Mouse (Mus musculus) retina, postnatal 7 days (tissue): Measurements from ENCODE around the gene Mlx.

ENCODE experiments used
- DNase-seq: peaks from one replicate; pipeline ENCODE4 v3.0.0-alpha.2; 2012; ENCODE audit warnings: low read depth, low spot score

The Mlx gene

GRCm38 (mm10) chr11:101065002-101065401 is 22.1 kb upstream of the Mlx start:
- DNase-seq, result no peak

DNA sequence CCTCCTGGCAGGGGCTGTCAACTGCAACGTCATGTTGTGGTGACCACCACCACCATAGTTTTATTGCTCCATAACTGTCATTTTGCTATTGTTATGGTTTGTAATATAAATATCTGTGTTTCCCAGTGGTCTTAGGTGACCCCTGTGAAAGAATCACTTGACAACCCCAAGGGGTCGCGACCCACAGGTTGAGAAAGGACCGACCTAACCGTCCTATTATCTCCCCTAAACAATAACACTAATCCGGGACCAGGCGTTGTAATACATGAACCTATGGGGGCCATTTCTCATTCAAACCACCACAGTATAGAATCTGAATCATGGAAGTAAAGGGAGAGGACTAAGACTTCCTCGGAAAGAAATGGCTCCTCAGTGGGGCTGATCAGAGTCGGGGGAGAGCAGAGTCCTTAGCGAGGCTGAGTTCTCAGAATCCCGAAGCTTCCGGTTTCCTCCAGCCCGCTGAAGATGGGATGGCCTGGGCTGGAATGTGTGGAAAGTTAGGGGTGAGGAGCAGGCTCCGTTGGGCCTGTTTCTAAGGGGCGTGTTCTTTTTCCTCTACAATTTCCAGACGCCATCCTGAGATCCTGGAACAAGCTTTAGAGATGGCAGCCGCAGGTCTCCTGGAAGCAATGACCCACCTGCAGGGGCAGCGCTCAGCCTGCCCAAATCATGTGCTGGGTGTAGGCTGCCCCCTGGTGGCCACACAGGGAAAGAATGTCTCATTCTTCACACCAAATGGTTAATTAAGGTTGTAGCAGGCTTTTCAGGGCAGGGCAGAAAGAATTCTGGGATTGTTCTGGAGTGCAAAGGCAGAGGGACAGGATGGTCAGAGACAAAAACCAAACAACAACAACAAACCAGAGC is 20.3 kb upstream of the Mlx start:
- DNase-seq, result peak; percentile 61

GRCm38 (mm10) chr11:101069391-101070188 is 17.5 kb upstream of the Mlx start, which contains the start of gene Naglu:
Gene Naglu (plus strand): TSS chr11:101070012.
- DNase-seq, result peak; percentile 84

- no peak for DNase-seq
These were observed 16.9 kb upstream of the Mlx start for GRCm38 (mm10) chr11:101070189-101070527.

DNA sequence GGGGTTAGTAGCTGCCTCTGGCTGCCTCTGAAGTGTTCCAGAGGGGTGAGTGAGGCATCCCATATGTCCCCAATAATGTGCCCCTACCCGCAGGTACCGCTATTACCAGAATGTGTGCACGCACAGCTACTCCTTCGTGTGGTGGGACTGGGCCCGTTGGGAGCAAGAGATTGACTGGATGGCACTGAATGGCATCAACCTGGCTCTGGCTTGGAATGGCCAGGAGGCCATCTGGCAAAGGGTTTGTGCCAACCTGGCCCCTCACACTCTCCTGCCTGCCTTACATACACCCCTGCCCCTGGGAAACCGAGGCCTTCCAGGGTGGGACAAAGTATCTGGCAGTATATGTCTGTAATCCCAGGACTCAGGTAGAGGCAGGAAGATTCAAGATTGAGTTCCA is 16.1 kb upstream of the Mlx start:
- DNase-seq, result no peak

- DNase-seq, result no peak
These were observed 15.2 kb upstream of the Mlx start for GRCm38 (mm10) chr11:101071810-101072428.

DNA sequence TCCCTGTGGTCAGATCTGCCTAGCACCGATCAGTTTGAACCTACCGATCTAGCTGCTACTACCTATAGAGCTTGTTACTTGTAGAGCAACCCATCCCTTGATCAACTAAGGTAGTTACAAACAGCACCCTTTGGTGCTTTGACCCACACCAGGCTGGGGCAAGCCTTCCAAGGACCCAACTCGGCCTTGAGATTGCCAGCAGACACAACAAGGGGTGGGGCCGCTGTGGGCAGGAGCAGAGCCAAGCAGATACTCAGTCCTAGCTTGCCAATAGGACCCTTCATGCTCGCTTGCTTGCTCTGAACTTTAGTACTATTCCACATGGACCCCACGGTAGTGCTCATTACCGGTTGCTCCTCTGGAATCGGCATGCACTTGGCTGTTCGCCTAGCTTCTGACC is 9.0 kb upstream of the Mlx start, which contains the start of gene Hsd17b1:
TSS of gene Hsd17b1 (plus strand) at position 291 of the 400 bp plus-strand sequence.
- no peak for DNase-seq

DNA sequence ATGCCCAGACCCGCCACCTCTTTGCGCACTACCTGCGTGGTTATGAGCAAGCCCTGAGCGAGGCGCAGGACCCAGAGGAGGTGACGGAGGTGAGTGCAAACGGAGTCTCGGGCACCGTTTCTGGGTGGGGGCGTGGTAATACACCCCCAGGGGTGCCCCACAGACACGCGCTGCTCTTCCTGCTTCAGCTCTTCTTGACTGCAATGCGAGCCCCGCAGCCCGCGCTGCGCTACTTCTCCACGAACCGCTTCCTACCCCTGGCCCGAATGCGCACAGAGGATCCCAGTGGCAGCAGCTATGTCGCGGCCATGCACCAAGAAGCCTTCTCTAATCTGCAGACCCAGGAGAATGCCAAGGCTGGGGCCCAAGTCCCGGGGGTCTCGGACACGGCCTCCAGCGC is 7.3 kb upstream of the Mlx start:
- DNase-seq, result no peak

DNA sequence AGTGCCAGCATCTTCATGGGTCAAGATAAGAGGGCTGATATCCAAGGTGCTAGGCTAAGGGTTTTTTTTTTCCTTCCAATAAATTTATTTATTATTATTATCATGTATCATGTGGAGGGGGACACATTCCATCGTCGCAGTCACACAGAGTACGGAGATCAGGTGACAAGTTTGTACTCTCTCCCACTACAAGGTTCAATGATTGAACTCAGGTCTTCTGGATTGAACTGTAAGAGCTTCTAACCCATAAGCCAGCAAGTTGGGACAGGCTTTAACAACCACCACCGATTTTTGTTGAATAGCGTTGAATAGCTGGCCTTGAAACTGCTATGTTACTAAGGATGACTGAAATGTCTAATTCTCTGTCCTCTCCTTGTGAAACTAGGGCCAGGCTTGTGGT is 6.7 kb upstream of the Mlx start:
- no peak for DNase-seq

- no peak for DNase-seq
These were observed 5.4 kb upstream of the Mlx start for GRCm38 (mm10) chr11:101081659-101082058.

GRCm38 (mm10) chr11:101082208-101083082 is 4.6 kb upstream of the Mlx start, which contains the start of gene Coasy:
Gene Coasy (plus strand): TSS chr11:101082565.
- DNase-seq, result peak; percentile 88

DNA sequence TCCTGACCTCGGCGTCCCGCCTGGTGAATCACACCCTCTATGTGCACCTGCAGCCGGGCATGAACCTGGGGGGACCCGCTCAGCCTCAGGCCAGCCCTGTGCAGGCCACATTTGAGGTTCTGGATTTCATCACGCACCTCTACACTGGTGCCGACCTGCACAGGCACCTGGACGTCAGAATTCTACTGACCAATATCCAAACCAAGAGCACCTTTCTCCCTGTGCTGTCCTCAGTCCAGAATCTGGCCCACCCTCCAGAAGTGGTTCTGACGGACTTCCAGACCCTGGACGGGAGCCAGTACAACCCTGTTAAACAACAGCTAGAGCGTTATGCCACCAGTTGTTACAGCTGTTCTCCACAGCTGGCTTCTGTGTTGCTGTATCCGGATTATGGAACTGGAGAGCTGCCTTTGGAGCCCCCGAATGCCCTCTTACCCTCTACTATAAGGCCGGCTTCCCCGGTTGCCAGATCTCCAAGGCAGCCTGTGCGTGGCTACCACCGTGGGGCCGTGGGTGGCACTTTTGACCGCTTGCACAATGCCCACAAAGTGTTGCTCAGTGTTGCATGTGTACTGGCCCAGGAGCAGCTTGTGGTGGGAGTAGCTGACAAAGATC is 3.9 kb upstream of the Mlx start:
- DNase-seq, result no peak

DNA sequence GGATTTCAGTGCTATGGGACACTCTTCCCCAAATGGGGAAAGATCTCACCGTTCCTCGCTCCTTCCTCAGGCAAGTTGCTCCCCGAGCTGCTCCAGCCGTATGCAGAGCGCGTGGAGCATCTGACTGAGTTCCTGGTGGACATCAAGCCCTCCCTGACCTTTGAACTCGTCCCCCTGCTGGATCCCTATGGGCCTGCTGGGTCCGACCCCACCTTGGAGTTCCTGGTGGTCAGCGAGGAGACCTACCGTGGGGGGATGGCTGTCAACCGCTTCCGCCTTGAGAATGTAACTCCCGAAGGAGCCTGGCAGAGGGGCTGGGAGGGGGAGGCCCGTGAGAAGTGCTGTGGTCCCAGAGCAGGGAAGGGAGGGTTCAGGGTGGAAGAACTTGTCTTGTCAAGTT is 2.8 kb upstream of the Mlx start:
- no peak for DNase-seq

- DNase-seq, result no peak
These were observed 2.3 kb upstream of the Mlx start for GRCm38 (mm10) chr11:101084811-101085210.

GRCm38 (mm10) chr11:101085617-101086322 is 1.3 kb upstream of the Mlx start:
- DNase-seq, result no peak

DNA sequence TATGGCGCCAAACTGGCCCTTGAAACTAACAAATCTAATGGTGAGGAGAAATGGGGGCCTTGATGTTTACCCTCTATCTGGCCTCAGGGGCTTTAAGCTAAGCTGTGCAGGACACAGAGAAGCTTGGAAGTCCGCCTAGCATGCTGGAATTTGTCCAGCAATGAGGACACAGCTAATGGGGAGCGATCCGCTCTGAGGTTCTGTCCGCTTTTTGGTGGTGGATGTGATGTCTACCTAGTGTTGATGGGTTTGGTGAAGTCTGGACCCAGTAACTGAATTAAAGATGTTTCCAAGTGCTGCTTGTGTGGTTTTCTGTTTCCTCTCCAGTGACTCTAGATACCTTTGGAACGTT is 778 bp upstream of the Mlx start:
- no peak for DNase-seq

DNA sequence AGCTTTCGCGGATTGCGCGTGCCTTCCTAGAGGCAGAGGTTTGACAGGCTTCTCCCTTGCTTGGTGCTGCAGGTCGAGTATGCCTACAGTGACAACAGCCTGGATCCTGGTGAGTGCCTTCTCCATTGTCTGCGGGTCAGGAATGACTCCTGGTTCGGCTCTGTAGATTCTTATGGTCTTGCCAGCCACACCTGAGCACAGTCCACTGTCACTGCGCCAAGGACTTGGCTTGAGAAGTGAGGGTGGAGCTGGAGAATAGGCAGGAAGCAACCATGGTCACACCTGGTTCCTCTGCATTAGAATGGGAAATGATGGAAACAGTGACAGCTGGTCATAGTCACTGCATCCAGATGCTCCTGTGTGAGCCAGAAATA is 592 bp downstream of the Mlx start:
- DNase-seq, result no peak

DNA sequence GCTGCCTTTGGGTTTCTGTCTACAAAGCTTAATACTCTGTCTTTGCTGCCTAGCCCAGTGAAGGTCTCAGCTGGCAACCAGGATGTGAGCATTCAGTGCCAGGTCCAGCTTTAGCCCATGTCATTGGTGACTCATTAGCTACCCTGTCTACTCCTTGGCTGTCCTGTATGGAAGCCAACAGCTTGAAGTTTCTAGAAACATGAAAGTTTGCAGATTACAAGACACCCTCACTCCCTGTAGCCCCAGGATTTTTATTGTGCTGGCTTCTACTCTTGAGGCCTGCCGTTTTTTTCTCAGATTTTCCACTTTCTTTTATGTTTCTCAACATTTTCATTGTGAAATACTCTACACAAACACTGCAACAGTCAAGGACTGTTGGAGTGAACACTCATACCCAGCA is 2.9 kb downstream of the Mlx start:
- DNase-seq, result no peak

DNA sequence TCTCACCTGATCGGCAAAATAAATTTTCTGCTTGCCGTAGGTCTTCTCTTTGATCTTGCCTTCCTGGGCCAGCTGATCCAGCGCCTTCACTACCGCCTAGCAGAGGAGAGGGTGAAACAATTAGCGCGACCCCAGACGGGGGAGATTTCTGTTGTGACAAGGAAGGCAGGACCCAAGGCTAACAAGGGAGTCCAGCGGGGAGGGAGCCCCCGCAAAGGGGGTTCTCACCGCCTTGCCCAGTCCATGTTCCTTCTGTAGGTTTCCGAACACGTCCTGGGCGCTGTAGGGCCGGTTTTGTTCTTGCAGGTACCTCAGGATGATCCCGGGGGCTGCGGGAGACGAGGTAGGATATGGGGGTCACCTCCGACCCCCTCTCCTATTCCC is 7.8 kb downstream of the Mlx start:
- no peak for DNase-seq

GRCm38 (mm10) chr11:101095314-101096024 is 8.4 kb downstream of the Mlx start, which contains the start of gene Psmc3ip:
Gene Psmc3ip (minus strand): TSS chr11:101095436.
- DNase-seq, result peak; percentile 93
